Comparison of ENCODE assay signal across 20 mouse cellular contexts in the genomic region with DNA sequence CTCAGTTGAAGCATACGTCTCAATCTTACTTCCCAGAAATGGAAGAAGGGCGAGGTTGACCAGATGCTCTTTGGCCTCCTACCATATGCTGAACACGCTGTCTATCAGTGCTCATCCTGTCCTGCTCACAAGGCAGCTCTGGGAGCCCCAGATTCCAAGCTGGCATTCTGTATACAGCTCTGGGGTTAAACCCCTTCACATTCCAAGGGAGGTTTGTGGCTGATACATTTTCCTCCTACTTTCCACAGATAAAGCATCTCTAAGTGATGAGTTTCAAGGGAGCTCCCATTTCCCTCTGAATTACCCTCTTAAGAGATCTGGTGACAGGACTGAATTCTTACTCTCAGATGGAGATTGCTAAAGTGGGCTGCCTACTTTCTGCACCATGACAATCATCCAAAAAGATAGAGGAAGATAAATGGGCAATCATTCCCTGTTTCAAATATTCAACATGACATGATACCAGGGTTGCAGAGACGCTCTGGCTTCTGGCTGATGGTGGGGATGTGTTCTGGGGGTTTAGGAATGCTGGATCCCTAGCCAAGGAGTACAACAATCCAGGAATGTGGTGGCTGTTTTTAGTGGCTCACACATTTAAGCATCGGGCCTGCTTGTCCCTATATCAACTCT.
"Had no signal": no experiment of that assay in that cellular context is flagged by ENCODE, and none has a peak within 500 bp of the region (broad histone marks: within the 10 kb centered on the region; RNA-seq: fewer than 3 reads in every experiment).

No protein-coding gene starts in this region.

- H3K36me3 ChIP-seq: kidney, embryonic 15.5 days; limb, embryonic 12.5 days; liver, embryonic 12.5 days; liver, embryonic 15.5 days; midbrain, embryonic 12.5 days; midbrain, embryonic 15.5 days; neural tube, embryonic 13.5 days had no signal

- H3K9me3 ChIP-seq: kidney, embryonic 15.5 days; limb, embryonic 12.5 days; liver, embryonic 12.5 days; liver, embryonic 15.5 days; midbrain, embryonic 12.5 days; midbrain, embryonic 15.5 days; neural tube, embryonic 13.5 days had no signal

- H3K4me3 ChIP-seq: kidney, embryonic 15.5 days; limb, embryonic 12.5 days; liver, embryonic 12.5 days; liver, embryonic 15.5 days; midbrain, embryonic 12.5 days; midbrain, embryonic 15.5 days; myocyte; neural tube, embryonic 13.5 days had no signal

- H3K9ac ChIP-seq: kidney, embryonic 15.5 days; limb, embryonic 12.5 days; liver, embryonic 12.5 days; liver, embryonic 15.5 days; midbrain, embryonic 12.5 days; midbrain, embryonic 15.5 days; neural tube, embryonic 13.5 days had no signal

- H3K4me1 ChIP-seq: kidney, embryonic 15.5 days; limb, embryonic 12.5 days; midbrain, embryonic 12.5 days; midbrain, embryonic 15.5 days; neural tube, embryonic 13.5 days had no signal

- DNase-seq: kidney, adult 8-10 months; kidney, postnatal 14 days; kidney, postnatal 4 days; liver; lung, adult 18-20 months; retina, postnatal 1 day; right cerebral cortex, postnatal 25 days; spleen, adult 18-20 months; thymus, adult 18-20 months; thymus, postnatal 36 days had no signal

- H3K27me3 ChIP-seq: kidney, embryonic 15.5 days; limb, embryonic 12.5 days; liver, embryonic 15.5 days; midbrain, embryonic 12.5 days; midbrain, embryonic 15.5 days; neural tube, embryonic 13.5 days had no signal

- H3K4me2 ChIP-seq: kidney, embryonic 15.5 days; limb, embryonic 12.5 days; liver, embryonic 12.5 days; liver, embryonic 15.5 days; midbrain, embryonic 12.5 days; midbrain, embryonic 15.5 days; neural tube, embryonic 13.5 days had no signal

- ATAC-seq: intestine, postnatal 0 days; liver, embryonic 12.5 days; midbrain, embryonic 15.5 days had no signal

- H3K27ac ChIP-seq: kidney, embryonic 15.5 days; limb, embryonic 12.5 days; liver, embryonic 12.5 days; liver, embryonic 15.5 days; macrophage; midbrain, embryonic 12.5 days; midbrain, embryonic 15.5 days; neural tube, embryonic 13.5 days had no signal
